Mouse (Mus musculus): Measurements from ENCODE around the gene Acsl5. TPM values are rescaled to one million over a fixed set of nuclear protein-coding genes. Genes with fewer than 3 reads are reported as not detected.

The Acsl5 gene
- polyA plus RNA-seq, 1 experiment from 2014 or later: 157 TPM

DNA sequence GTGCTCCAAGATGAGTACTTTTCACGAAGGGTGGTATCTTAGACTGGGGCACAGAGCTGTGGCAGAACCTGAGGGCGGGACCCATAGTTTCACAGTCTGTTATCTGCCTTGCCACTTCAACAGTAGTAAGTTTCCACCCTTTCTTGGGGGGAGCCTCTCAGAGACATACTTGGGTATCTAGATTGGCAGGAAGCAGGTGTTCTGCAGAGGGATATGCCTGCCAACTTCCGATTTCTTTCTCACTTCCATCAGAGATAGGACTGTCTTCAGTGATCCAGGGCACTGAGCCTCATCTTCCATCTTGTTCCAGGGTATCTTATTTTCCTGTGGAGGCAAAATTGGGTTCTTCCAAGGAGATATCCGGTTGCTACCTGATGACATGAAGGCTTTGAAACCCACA is 32.4 kb downstream of the Acsl5 start:
- H3K27me3 ChIP-seq: no peaks in the 10 kb centered on the region
- H3K27ac ChIP-seq (replicated peaks): peak overlapping the region; percentile 90
- peak; percentile 100 for ATAC-seq (ENCODE audit: insufficient read depth)
- peaks cover 89% of the 10 kb centered on the region for H3K36me3 ChIP-seq (replicated peaks)
- peaks cover 48% of the 10 kb centered on the region for H3K4me1 ChIP-seq (replicated peaks)
- peak overlapping the region; percentile 47 for H3K4me3 ChIP-seq (replicated peaks)
- no peaks in the 10 kb centered on the region for H3K9me3 ChIP-seq (replicated peaks)
- peak overlapping the region; percentile 39 for H3K9ac ChIP-seq
- 21% methylated on average over 4 of the region's 4 CpGs for WGBS (ENCODE audit: insufficient replicate concordance)
- peak overlapping the region; percentile 60 for H3K4me2 ChIP-seq

DNA sequence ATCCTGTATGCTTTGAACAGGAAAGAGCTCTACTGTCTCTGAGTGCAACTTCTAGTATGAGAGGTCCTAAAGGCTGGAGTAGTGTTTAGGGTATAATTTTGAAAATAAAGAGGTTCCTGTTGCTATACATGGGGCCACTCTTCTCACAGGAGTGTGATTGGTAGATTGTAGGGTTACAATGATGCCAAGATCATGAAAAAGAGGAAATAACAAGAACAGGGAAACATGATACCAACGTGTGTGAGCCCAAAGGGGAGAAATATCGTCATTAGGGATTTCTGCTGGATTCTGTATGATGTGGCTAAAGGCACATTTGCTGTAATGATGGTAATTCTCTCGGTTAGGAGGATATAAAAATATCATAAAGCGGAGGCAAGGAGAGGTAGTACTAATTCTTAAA is 34.3 kb downstream of the Acsl5 start:
- H3K4me1 ChIP-seq (replicated peaks): peaks cover 52% of the 10 kb centered on the region
- peak overlapping the region; percentile 90 for H3K27ac ChIP-seq (replicated peaks)
- peak overlapping the region; percentile 47 for H3K4me3 ChIP-seq (replicated peaks)
- H3K9me3 ChIP-seq (replicated peaks): no peaks in the 10 kb centered on the region
- H3K9ac ChIP-seq: peak overlapping the region; percentile 9; the same call in 1 of the 2 replicates
- WGBS (ENCODE audit: insufficient replicate concordance): 79% methylated on average over 4 of the region's 4 CpGs
- H3K36me3 ChIP-seq (replicated peaks): peaks cover 95% of the 10 kb centered on the region
- no peak for ATAC-seq (ENCODE audit: insufficient read depth)
- H3K4me2 ChIP-seq: peak overlapping the region; percentile 60
- H3K27me3 ChIP-seq: no peaks in the 10 kb centered on the region

DNA sequence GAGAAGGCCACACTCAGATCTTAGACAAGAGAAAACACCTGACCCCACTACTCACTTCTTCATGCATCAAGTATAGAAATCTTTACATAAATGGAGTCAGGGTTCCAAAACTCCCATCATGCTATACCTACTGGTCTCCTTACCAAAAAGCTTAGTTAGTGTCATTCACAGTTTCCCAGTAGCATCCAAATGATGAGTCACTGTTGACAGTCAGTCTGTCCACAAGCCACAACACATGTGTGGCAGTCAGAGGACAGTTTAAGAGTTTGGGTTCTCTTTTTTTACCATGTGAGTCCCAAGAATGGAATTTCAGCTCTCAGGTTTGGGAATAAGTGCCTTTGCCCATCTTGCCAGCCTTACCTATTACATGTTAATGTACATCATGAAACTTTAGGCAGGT is 37.2 kb downstream of the Acsl5 start:
- Histone ChIP-seq H3K27ac (replicated peaks) (peak overlapping the region; percentile 15; the same call in 1 of the 2 replicates), H3K4me2 (no peak overlapping the region), H3K4me1 (replicated peaks) (peaks cover 54% of the 10 kb centered on the region), H3K4me3 (replicated peaks) (no peak overlapping the region), H3K27me3 (no peaks in the 10 kb centered on the region), H3K9me3 (replicated peaks) (no peaks in the 10 kb centered on the region), H3K9ac (no peak overlapping the region), H3K36me3 (replicated peaks) (peaks cover 98% of the 10 kb centered on the region)
- ATAC-seq (ENCODE audit: insufficient read depth): no peak

DNA sequence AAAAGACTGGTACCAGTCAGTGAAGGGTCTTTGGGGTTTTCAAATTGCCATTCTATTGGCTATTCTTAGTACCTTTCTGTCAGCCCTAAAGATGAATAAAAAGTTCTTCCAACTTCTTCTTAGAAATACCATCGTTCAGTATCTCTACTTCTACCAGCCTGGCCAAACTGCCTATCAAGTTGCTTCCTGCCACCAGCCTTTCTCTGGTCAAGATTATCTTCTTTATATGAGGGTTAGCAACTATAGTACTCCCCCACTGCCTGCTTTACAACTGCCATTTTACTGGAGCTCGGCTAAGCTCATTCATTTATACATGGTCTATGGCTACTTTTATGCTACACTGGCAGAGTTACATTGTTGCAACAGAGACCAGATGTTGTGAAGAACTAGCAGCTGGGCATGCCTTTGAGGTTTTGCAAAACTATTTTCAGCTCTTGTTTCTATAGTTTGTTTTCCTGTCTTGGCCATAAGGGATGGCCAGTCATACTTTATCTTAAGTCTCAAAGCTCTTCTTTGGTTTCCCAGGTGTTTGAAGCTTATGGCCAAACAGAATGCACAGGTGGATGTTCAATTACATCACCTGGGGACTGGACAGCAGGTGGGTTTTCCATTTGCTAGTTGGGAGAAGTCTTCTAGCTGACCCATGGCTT is 39.0 kb downstream of the Acsl5 start:
- Histone ChIP-seq H3K9me3 (replicated peaks) (no peaks in the 10 kb centered on the region), H3K9ac (no peak overlapping the region), H3K4me1 (replicated peaks) (peaks cover 53% of the 10 kb centered on the region), H3K27ac (replicated peaks) (peak overlapping the region; percentile 20; the same call in 1 of the 2 replicates), H3K4me2 (no peak overlapping the region), H3K27me3 (no peaks in the 10 kb centered on the region), H3K4me3 (replicated peaks) (no peak overlapping the region), H3K36me3 (replicated peaks) (peaks cover 99% of the 10 kb centered on the region)
- WGBS (ENCODE audit: insufficient replicate concordance): 34% methylated on average over 2 of the region's 2 CpGs
- ATAC-seq (ENCODE audit: insufficient read depth): no peak

DNA sequence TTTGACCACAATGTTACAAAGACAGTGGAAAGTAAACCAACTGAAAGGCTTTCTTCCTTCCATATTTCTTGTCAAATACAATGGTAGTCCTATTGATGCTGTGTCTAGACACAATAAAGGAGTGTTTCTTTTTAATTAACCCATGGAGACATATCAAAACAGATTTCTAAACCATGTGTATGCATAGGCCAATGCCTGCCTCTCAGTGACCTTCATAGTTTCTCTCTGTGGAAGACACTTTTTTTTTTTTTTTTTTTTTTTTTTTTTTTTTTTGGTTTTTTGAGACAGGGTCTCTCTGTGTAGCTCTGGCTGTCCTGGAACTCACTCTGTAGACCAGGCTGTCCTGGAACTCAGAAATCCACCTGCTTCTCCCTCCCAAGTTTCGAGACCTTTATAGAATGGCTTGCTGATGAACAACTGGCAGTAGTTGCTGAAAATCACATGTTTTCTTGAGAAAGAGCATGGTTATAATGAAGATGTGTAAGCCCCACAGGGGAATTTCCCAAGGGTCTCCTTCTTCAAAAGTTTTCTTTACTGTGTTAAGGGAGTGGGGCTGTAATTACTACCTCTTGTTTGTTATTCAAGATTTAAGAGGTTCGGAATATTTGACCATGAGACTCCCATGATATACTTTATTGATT is 40.6 kb downstream of the Acsl5 start:
- no peaks in the 10 kb centered on the region for H3K27me3 ChIP-seq
- peaks cover 98% of the 10 kb centered on the region for H3K36me3 ChIP-seq (replicated peaks)
- ATAC-seq (ENCODE audit: insufficient read depth): no peak
- peaks cover 40% of the 10 kb centered on the region for H3K4me1 ChIP-seq (replicated peaks)
- no peak overlapping the region; the same call in 1 of the 2 replicates for H3K27ac ChIP-seq (replicated peaks)
- 77% methylated on average over 2 of the region's 2 CpGs for WGBS (ENCODE audit: insufficient replicate concordance)
- no peak overlapping the region for H3K4me3 ChIP-seq (replicated peaks)
- no peak overlapping the region for H3K9ac ChIP-seq
- no peak overlapping the region for H3K4me2 ChIP-seq
- no peaks in the 10 kb centered on the region for H3K9me3 ChIP-seq (replicated peaks)

DNA sequence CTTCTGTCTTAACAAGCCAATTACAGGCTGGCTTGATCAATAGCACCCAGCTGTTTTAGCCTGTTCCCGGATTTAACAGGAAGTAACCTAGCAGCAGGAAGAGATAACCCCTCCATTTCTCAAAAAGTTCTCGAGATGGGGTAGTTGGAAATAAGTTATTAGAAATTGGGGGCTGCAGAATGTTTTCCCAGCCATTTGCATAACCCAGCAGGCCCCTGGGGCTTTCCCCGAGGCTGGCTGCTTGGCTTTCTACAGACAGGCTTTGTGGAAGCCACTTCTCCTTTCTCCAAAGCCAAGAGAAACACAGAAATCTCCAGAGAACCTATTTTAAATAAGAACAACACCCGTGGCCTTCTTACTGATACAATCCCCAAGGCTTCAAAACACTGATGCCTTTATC is 41.4 kb downstream of the Acsl5 start:
- Histone ChIP-seq H3K27me3 (no peaks in the 10 kb centered on the region), H3K4me1 (replicated peaks) (peaks cover 38% of the 10 kb centered on the region), H3K9ac (no peak overlapping the region), H3K4me2 (no peak overlapping the region), H3K9me3 (replicated peaks) (no peaks in the 10 kb centered on the region), H3K36me3 (replicated peaks) (peaks cover 97% of the 10 kb centered on the region), H3K4me3 (replicated peaks) (no peak overlapping the region), H3K27ac (replicated peaks) (peak overlapping the region; percentile 53)
- ATAC-seq (ENCODE audit: insufficient read depth): no peak
- 23% methylated on average over 4 of the region's 4 CpGs for WGBS (ENCODE audit: insufficient replicate concordance)

DNA sequence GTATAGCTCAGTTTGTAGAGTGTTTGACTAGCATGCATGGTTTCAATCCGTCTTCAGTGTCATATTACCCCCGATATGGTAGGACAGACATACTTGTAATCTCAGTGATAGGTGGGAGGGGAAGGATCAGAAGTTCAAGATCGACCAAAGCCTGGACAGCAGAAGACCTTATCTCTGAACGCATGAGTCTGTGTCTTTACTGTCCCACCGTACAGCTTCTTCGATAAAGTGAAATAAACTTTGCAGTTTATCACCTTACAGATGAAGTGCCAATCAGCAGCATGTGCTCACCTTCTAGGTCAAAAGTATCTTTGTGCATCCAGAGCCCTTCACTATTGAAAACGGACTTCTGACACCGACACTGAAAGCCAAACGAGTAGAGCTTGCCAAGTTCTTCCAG is 43.3 kb downstream of the Acsl5 start:
- peak; percentile 77 for ATAC-seq (ENCODE audit: insufficient read depth)
- H3K4me2 ChIP-seq: no peak overlapping the region

DNA sequence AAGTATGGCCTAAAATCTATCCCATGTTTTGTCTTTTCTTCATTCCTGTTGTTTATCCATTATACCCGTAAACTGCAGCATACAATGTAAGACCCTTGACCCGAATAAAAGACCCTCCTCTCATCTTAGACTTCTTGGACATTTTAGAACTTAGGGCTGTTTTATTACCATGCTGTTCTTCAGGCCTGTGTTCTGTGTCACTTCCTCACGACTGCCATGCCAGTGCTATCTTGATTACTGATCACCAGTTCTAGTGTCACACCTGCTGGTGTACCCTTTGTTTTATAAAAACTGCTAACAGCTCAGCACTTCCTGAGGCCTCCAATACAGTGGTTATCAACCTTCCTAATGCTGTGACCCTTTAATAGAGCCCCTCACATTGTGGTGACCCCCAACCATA is 43.8 kb downstream of the Acsl5 start:
- Histone ChIP-seq H3K9me3 (replicated peaks) (no peaks in the 10 kb centered on the region), H3K27ac (replicated peaks) (peak overlapping the region; percentile 53; the same call in 1 of the 2 replicates), H3K36me3 (replicated peaks) (peaks cover 95% of the 10 kb centered on the region), H3K4me1 (replicated peaks) (peaks cover 36% of the 10 kb centered on the region), H3K4me3 (replicated peaks) (no peak overlapping the region), H3K27me3 (no peaks in the 10 kb centered on the region), H3K9ac (no peak overlapping the region), H3K4me2 (no peak overlapping the region)
- 0 out of 2 replicates have a peak, but pooled peaks have one; percentile 22 for ATAC-seq (ENCODE audit: insufficient read depth)
- 43% methylated on average over 3 of the region's 3 CpGs for WGBS (ENCODE audit: insufficient replicate concordance)

More for the DNA sequence above, 43.3 kb downstream of the Acsl5 start:
- H3K9ac ChIP-seq: no peak overlapping the region
- H3K4me1 ChIP-seq (replicated peaks): peaks cover 41% of the 10 kb centered on the region
- H3K36me3 ChIP-seq (replicated peaks): peaks cover 95% of the 10 kb centered on the region
- H3K27ac ChIP-seq (replicated peaks): peak overlapping the region; percentile 53; the same call in 1 of the 2 replicates
- 29% methylated on average over 9 of the region's 9 CpGs for WGBS (ENCODE audit: insufficient replicate concordance)
- H3K4me3 ChIP-seq (replicated peaks): no peak overlapping the region
- no peaks in the 10 kb centered on the region for H3K27me3 ChIP-seq
- H3K9me3 ChIP-seq (replicated peaks): no peaks in the 10 kb centered on the region

DNA sequence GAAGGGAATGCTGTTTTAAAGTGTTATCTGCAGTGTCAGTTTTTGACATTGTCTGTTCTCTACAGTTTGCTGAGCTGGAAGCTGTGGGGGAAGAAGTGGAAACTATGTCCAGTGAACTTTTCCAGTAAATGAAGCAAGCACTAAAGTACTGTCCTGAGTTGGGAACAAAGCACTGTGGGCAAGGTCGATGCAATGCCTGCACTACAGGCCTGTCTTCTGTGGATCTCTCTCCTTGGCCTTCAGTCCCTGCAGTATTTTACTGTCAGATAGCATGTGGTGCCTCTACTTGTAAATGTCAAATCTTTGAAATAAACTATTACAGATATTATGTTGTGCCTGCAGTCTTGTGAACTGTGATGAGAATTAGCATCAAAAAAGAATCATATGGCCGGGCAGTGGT is 44.6 kb downstream of the Acsl5 start:
- no peak overlapping the region for H3K27ac ChIP-seq (replicated peaks)
- no peaks in the 10 kb centered on the region for H3K9me3 ChIP-seq (replicated peaks)
- H3K36me3 ChIP-seq (replicated peaks): peaks cover 95% of the 10 kb centered on the region
- H3K9ac ChIP-seq: no peak overlapping the region
- no peaks in the 10 kb centered on the region for H3K27me3 ChIP-seq
- peaks cover 36% of the 10 kb centered on the region for H3K4me1 ChIP-seq (replicated peaks)
- ATAC-seq (ENCODE audit: insufficient read depth): no peak
- no peak overlapping the region for H3K4me3 ChIP-seq (replicated peaks)
- no peak overlapping the region for H3K4me2 ChIP-seq
- WGBS (ENCODE audit: insufficient replicate concordance): 84% methylated on average over 2 of the region's 2 CpGs

DNA sequence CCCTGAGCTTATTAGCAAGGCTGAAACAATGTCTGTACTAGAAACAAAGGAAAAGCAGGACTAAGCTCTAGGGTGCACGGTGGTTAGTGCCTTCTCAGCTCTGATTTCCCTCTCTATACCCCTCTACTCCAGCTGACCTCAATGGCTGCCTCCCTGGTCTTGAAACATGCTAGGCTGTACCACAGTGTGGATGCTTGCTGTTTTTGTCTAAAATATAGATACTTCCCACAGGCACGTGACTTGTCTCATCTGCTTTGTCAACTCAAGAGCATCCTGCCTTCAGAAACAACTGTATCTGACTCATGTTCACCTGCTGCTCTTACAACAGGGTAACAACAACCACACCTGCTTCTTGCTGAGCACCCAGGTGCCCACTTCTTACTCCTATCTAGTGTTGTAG is 45.8 kb downstream of the Acsl5 start:
- Histone ChIP-seq H3K4me3 (replicated peaks) (no peak overlapping the region), H3K9me3 (replicated peaks) (no peaks in the 10 kb centered on the region), H3K27ac (replicated peaks) (no peak overlapping the region), H3K36me3 (replicated peaks) (peaks cover 95% of the 10 kb centered on the region), H3K9ac (no peak overlapping the region), H3K4me2 (no peak overlapping the region), H3K4me1 (replicated peaks) (peaks cover 32% of the 10 kb centered on the region), H3K27me3 (no peaks in the 10 kb centered on the region)
- 81% methylated on average over 2 of the region's 2 CpGs for WGBS (ENCODE audit: insufficient replicate concordance)
- ATAC-seq (ENCODE audit: insufficient read depth): no peak

DNA sequence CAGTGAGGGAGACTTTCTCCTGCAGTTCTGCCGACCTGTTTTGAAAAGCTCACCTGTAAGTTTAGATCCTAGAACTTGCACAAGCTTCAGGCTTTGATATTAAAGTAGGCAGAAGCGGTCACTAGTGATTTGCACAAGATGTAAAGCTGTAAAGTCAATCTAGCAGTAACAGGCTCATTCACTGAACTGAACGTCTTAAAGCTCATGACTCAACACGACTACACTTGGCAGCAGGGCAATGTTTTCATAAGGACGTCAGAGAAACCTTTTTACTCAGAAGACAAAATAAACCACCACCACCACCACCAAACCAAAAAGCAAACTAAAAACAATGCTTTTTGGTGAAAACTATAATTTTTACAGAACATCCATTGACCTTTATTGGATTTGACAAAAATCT is 46.2 kb downstream of the Acsl5 start:
- Histone ChIP-seq H3K9me3 (replicated peaks) (no peaks in the 10 kb centered on the region), H3K27ac (replicated peaks) (no peak overlapping the region), H3K27me3 (no peaks in the 10 kb centered on the region), H3K4me1 (replicated peaks) (peaks cover 28% of the 10 kb centered on the region), H3K4me2 (no peak overlapping the region), H3K9ac (no peak overlapping the region), H3K36me3 (replicated peaks) (peaks cover 95% of the 10 kb centered on the region), H3K4me3 (replicated peaks) (no peak overlapping the region)
- WGBS (ENCODE audit: insufficient replicate concordance): 77% methylated on average over 5 of the region's 5 CpGs
- no peak for ATAC-seq (ENCODE audit: insufficient read depth)
